Mouse (Mus musculus) hindbrain, postnatal 0 days (tissue): ENCODE results near the gene St13. TPM values are rescaled to one million over a fixed set of nuclear protein-coding genes. Genes with fewer than 3 reads are reported as not detected.

Experiments used
- ATAC-seq: fragments of 200-750 bp; cut with Nextera tagmentation; 2 replicates; pipeline ENCODE4 v1.8.0; 2017; ENCODE audit warnings: mild to moderate bottlenecking, moderate TSS enrichment, moderate library complexity
- DNase-seq: peaks from one replicate; pipeline ENCODE4 v3.0.0-alpha.2; 2015; ENCODE audit warnings: low spot score
- H3K27ac ChIP-seq: fragments of 300-500 bp; sonication (generic); 2 replicates; pipeline ENCODE4 v1.5.1; 2014; ENCODE audit warnings: mild to moderate bottlenecking
- H3K27me3 ChIP-seq: fragments of 300-500 bp; sonication (generic); 2 replicates; pipeline ENCODE4 v1.6.1; 2014; ENCODE audit warnings: low read length, mixed read lengths; ENCODE audit not compliant: insufficient read depth
- H3K36me3 ChIP-seq: fragments of 300-500 bp; sonication (generic); 2 replicates; pipeline ENCODE4 v1.6.1; 2014; ENCODE audit warnings: low read length, mixed read lengths; ENCODE audit not compliant: insufficient read depth
- H3K4me1 ChIP-seq: fragments of 300-500 bp; sonication (generic); 2 replicates; pipeline ENCODE4 v1.6.1; 2014; ENCODE audit warnings: antibody characterized with exemption, low read length, mixed read lengths; ENCODE audit not compliant: insufficient read depth
- H3K4me2 ChIP-seq: fragments of 300-500 bp; sonication (generic); 2 replicates; pipeline ENCODE4 v1.6.1; 2014; ENCODE audit warnings: low read depth, mild to moderate bottlenecking, low read length, moderate library complexity, mixed read lengths
- H3K4me3 ChIP-seq: fragments of 300-500 bp; sonication (generic); 2 replicates; pipeline ENCODE4 v1.5.1; 2014; ENCODE audit warnings: low read length
- H3K9ac ChIP-seq: fragments of 300-500 bp; sonication (generic); replicated peaks from 2 replicates; pipeline ENCODE4 v1.6.1; 2014; ENCODE audit warnings: mild to moderate bottlenecking, low read length, moderate library complexity, mixed read lengths
- H3K9me3 ChIP-seq: fragments of 300-500 bp; sonication (generic); 2 replicates; pipeline ENCODE4 v1.6.1; 2016; ENCODE audit warnings: low read length, mixed read lengths
- CTCF ChIP-seq: IDR thresholded peaks from 2 replicates; pipeline ENCODE4 v1.5.1; 2016; ENCODE audit warnings: antibody characterized with exemption, control low read depth, low read depth
- WGBS: fragments of 180-500 bp; shearing (Covaris S2); extraction: QIAGEN DNeasy Blood & Tissue Kit; methylation state at CpG from one replicate; pipeline ENCODE4 v1.1.7; 2014; 5-methylcytosine and 5-hydroxymethylcytosine counted together
- polyA plus RNA-seq: library from polyadenylated mRNA; unstranded; fragments of >200 nt; fragmentation: Nextera tagmentation; extraction: Ambion mirVana; gene quantifications from 2 replicates; pipeline ENCODE4 v1.2.1, GENCODE M21; 2015
- total RNA-seq: library from RNA; depleted of rRNA; stranded (reverse); fragments of >200 nt; gene quantifications from 2 replicates; pipeline ENCODE4 v1.2.3, GENCODE M21; 2014

Gene St13
- total and polyA plus RNA-seq, 2 experiments from 2014 or later, result 87.8 to 209 TPM

DNA sequence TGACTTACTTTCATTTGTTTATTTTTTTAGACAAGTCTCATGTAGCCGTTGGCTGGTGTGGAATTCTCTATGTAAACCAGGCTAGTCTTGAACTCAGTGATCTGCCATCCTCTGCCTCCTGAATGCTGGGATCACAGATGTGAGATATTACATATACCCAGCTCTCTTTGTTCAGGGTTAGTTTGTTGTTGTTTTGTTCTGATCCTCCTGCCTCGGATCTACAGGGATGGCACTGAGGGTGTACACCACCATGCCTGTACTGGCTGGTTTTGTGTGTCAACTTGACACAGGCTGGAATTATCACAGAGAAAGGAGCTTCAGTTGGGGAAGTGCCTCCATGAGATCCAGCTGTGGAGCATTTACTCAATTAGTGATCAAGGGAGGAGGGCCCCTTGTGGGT, 51.5 kb downstream of the St13 start:
- H3K9ac ChIP-seq, result no peak overlapping the region
- no peak overlapping the region for H3K27ac ChIP-seq
- no peaks in the 10 kb centered on the region for H3K9me3 ChIP-seq
- no peak for DNase-seq
- H3K4me3 ChIP-seq, result no peak overlapping the region
- WGBS, result 95% methylated on average over 2 of the region's 2 CpGs
- no peaks in the 10 kb centered on the region for H3K4me1 ChIP-seq
- H3K4me2 ChIP-seq, result no peak overlapping the region
- no peak for TF ChIP-seq CTCF
- no peak for ATAC-seq
- H3K27me3 ChIP-seq, result no peaks in the 10 kb centered on the region
- H3K36me3 ChIP-seq, result no peaks in the 10 kb centered on the region

GRCm38 (mm10) chr15:81347466-81347865, 52.4 kb downstream of the St13 start:
- no peak for ATAC-seq

DNA sequence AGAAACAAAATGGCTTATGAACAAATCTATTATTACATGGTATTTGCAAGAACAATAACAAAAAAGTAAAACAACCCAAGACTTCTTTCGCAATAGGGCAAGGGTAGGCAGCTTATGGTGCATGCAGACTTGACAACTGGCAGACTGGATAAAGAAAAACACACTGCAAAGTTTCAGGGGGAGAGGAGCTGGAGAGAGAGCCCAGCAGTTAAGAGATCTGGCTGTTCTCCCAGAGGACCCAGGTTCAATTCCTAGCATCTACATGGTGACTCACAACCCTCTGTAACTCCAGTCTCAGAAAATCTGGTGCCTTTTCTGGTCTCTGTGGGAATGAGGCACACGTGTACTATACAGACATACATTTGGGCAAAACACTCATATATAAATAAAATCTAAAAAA, 58.5 kb downstream of the St13 start:
- TF ChIP-seq CTCF, result no peak
- Histone ChIP-seq H3K4me3 (no peak overlapping the region), H3K36me3 (peaks cover 9% of the 10 kb centered on the region; the same call in 1 of the 2 replicates), H3K4me2 (no peak overlapping the region), H3K9ac (no peak overlapping the region), H3K4me1 (no peaks in the 10 kb centered on the region), H3K9me3 (no peaks in the 10 kb centered on the region), H3K27me3 (no peaks in the 10 kb centered on the region), H3K27ac (no peak overlapping the region)
- ATAC-seq (no peak), DNase-seq (no peak)
- WGBS, result 91% methylated on average over 2 of the region's 2 CpGs

More at GRCm38 (mm10) chr15:81347466-81347865, 52.4 kb downstream of the St13 start:
- Histone ChIP-seq H3K4me1 (no peaks in the 10 kb centered on the region), H3K9ac (no peak overlapping the region), H3K27ac (no peak overlapping the region), H3K4me2 (no peak overlapping the region), H3K4me3 (no peak overlapping the region), H3K9me3 (no peaks in the 10 kb centered on the region), H3K27me3 (no peaks in the 10 kb centered on the region), H3K36me3 (no peaks in the 10 kb centered on the region)
- WGBS, result 87% methylated on average over 2 of the region's 2 CpGs
- no peak for TF ChIP-seq CTCF
- DNase-seq, result no peak

DNA sequence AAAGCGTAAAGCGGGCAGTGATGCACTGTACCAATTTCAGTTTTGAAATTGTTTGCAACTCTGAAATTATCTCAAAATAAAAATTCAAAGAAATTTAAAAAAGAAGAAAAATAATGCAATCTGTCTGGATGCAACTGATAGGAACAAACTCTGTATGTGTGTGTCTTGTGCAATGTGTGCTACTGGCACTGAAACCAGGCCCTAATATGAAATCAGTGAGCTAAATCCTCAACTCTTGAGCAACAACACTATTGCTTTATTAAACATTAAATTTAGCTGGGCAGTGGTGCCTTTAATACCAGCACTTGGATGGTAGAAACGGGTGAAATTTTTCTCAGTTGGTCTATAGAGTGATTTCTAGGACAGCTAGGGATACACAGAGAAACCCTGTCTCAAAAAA, 60.7 kb downstream of the St13 start:
- Histone ChIP-seq H3K4me1 (no peaks in the 10 kb centered on the region), H3K27ac (no peak overlapping the region), H3K27me3 (no peaks in the 10 kb centered on the region), H3K9ac (no peak overlapping the region), H3K4me3 (no peak overlapping the region), H3K36me3 (peaks cover 24% of the 10 kb centered on the region), H3K9me3 (no peaks in the 10 kb centered on the region), H3K4me2 (no peak overlapping the region)
- 97% methylated on average over 3 of the region's 3 CpGs for WGBS
- DNase-seq, result no peak
- no peak for ATAC-seq
- no peak for TF ChIP-seq CTCF

DNA sequence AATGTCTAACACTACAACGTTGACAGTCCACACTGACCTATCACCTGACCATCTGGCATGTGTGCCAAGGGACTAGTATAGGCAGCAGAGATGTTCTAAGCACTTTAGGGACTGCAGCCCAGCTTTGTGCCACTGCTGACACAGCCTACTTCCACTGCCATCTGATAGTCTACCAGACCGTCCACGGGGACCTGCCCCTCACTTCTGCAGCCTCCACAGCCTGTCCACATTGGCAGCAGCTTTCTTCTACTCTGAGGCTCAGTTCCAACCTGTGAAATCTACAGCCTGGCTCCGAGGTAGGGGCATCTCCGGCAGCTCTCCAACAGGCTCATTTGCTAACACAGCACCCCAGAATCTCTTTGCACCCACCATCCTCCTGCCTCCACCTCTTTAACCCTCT, 63.4 kb downstream of the St13 start:
- Histone ChIP-seq H3K36me3 (peaks cover 31% of the 10 kb centered on the region), H3K4me3 (no peak overlapping the region), H3K27me3 (no peaks in the 10 kb centered on the region), H3K4me1 (no peaks in the 10 kb centered on the region), H3K9me3 (no peaks in the 10 kb centered on the region), H3K27ac (no peak overlapping the region), H3K9ac (no peak overlapping the region), H3K4me2 (no peak overlapping the region)
- ATAC-seq (no peak), DNase-seq (no peak)
- no peak for TF ChIP-seq CTCF
- WGBS, result 86% methylated on average over 5 of the region's 5 CpGs

GRCm38 (mm10) chr15:81332517-81332916, 67.4 kb downstream of the St13 start:
- Histone ChIP-seq H3K9me3 (no peaks in the 10 kb centered on the region), H3K36me3 (peaks cover 34% of the 10 kb centered on the region), H3K27me3 (no peaks in the 10 kb centered on the region), H3K4me1 (no peaks in the 10 kb centered on the region), H3K4me3 (no peak overlapping the region), H3K27ac (no peak overlapping the region), H3K4me2 (no peak overlapping the region), H3K9ac (no peak overlapping the region)
- ATAC-seq, result no peak
- DNase-seq, result no peak
- 95% methylated on average over 4 of the region's 4 CpGs for WGBS
- no peak for TF ChIP-seq CTCF

DNA sequence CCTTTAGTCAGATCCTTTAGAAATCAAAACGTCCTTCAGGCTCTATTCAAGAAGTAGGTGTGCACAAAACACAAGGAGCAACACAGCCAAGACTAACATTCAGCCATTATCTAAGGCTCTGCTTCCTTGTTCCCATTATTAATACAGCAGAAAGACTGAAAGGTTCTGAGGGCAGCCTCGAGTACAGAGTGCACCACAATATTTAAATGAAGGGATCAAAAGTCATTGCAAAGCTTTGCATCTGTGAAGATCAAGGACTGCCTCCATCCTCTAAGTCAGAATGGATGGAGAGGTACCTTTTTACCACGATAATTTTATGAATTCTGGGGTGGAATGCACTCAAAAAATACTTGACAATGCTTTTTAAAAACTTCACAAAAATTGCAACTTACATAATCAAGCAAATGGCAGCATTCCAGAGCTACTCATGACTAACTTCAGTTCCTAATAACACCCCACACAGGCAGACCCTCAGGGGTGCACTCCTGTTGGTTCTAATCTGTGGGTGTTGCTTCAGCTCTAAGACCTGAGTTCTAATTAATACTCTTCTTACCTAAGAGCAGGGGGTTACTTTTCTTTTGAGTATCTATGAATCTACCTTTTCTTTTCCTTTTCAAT, 69.0 kb downstream of the St13 start:
- H3K9me3 ChIP-seq, result no peaks in the 10 kb centered on the region
- H3K4me1 ChIP-seq, result no peaks in the 10 kb centered on the region
- H3K4me2 ChIP-seq, result no peak overlapping the region
- ATAC-seq (no peak), DNase-seq (no peak)
- TF ChIP-seq CTCF, result no peak
- no peak overlapping the region for H3K4me3 ChIP-seq
- H3K9ac ChIP-seq, result no peak overlapping the region
- H3K27ac ChIP-seq, result no peak overlapping the region
- 58% methylated on average over 3 of the region's 3 CpGs for WGBS
- H3K27me3 ChIP-seq, result no peaks in the 10 kb centered on the region
- peaks cover 37% of the 10 kb centered on the region for H3K36me3 ChIP-seq
